Mouse (Mus musculus) C2C12 (cell line): Measurements from ENCODE around the gene Rpusd3. TPM values are rescaled to one million over a fixed set of nuclear protein-coding genes. Genes with fewer than 3 reads are reported as not detected.

Experiments used
- H3K27me3 ChIP-seq: one replicate; pipeline ENCODE4 v1.6.1; 2011; ENCODE audit not compliant: control insufficient read depth, insufficient read depth, insufficient read length
- H3K36me3 ChIP-seq: one replicate; pipeline ENCODE4 v1.6.1; 2011; ENCODE audit not compliant: control insufficient read depth, insufficient read depth
- H3K4me3 ChIP-seq: one replicate; pipeline ENCODE4 v1.5.1; 2011; ENCODE audit warnings: mild to moderate bottlenecking, control low read depth; ENCODE audit not compliant: poor library complexity, insufficient read depth, severe bottlenecking
- H3K79me2 ChIP-seq: one replicate; pipeline ENCODE4 v1.6.1; 2011; ENCODE audit not compliant: control insufficient read depth, insufficient read depth
- H3K79me3 ChIP-seq: one replicate; pipeline ENCODE4 v1.6.1; 2011; ENCODE audit warnings: low read depth, control low read depth
- H3ac ChIP-seq: one replicate; pipeline ENCODE3; 2011; ENCODE audit warnings: low read depth; ENCODE audit not compliant: control insufficient read depth, insufficient read length
- CEBPB ChIP-seq: IDR thresholded peaks from one replicate; pipeline ENCODE4 v1.6.1; 2011; ENCODE audit warnings: low read depth, mild to moderate bottlenecking, control low read depth, moderate library complexity
- CTCF ChIP-seq: IDR thresholded peaks from one replicate; pipeline ENCODE4 v1.5.1; 2011; ENCODE audit not compliant: control insufficient read depth, insufficient read depth, insufficient read length
- FOSL1 ChIP-seq: IDR thresholded peaks from one replicate; pipeline ENCODE4 v1.8.0; 2011; ENCODE audit warnings: mild to moderate bottlenecking, low read length; ENCODE audit not compliant: poor library complexity, insufficient read depth, severe bottlenecking
- MAX ChIP-seq: IDR thresholded peaks from one replicate; pipeline ENCODE4 v1.6.1; 2011; ENCODE audit warnings: mild to moderate bottlenecking, control low read depth
- MYOD1 ChIP-seq: IDR thresholded peaks from one replicate; pipeline ENCODE4 v1.6.1; 2011; ENCODE audit warnings: low read depth; ENCODE audit not compliant: control insufficient read depth, insufficient read length
- MYOG ChIP-seq: IDR thresholded peaks from one replicate; pipeline ENCODE4 v1.6.1; 2011; ENCODE audit not compliant: control insufficient read depth, insufficient read length; ENCODE audit errors: extremely low read depth
- USF1 ChIP-seq: IDR thresholded peaks from one replicate; pipeline ENCODE4 v1.6.1; 2011; ENCODE audit warnings: low read depth, mild to moderate bottlenecking, control low read depth, moderate library complexity
- polyA plus RNA-seq: library from polyadenylated mRNA; unstranded; fragments of >200 nt; fragmentation: generic; extraction: Trizol; gene quantifications from one replicate; pipeline ENCODE4 v1.2.1, GENCODE M21; 2012; ENCODE audit warnings: missing spikeins

The Rpusd3 gene
- polyA plus RNA-seq, 1 experiment: 8.8 TPM

- no peak for TF ChIP-seq MAX
- TF ChIP-seq MYOG: no peak
- TF ChIP-seq USF1: no peak
- no peak for TF ChIP-seq MYOD1
- TF ChIP-seq FOSL1: no peak
- no peak for TF ChIP-seq CTCF
- TF ChIP-seq CEBPB: no peak
- Histone ChIP-seq H3K79me2 (no peaks in the 10 kb centered on the region), H3ac (no peak overlapping the region), H3K36me3 (no peaks in the 10 kb centered on the region), H3K27me3 (peaks cover 34% of the 10 kb centered on the region), H3K79me3 (no peaks in the 10 kb centered on the region), H3K4me3 (no peak overlapping the region)
Measured at GRCm38 (mm10) chr6:113455007-113455406, 35.9 kb upstream of the Rpusd3 start.

- no peaks in the 10 kb centered on the region for H3K79me3 ChIP-seq
- H3K27me3 ChIP-seq: peaks cover 3% of the 10 kb centered on the region
- no peak overlapping the region for H3ac ChIP-seq
- H3K36me3 ChIP-seq: peaks cover 18% of the 10 kb centered on the region
- TF ChIP-seq CEBPB (no peak), MAX (no peak), CTCF (no peak), USF1 (no peak), FOSL1 (no peak), MYOD1 (no peak), MYOG (no peak)
- H3K4me3 ChIP-seq: no peak overlapping the region
- no peaks in the 10 kb centered on the region for H3K79me2 ChIP-seq
Measured at GRCm38 (mm10) chr6:113451839-113452238, 32.7 kb upstream of the Rpusd3 start.

GRCm38 (mm10) chr6:113447639-113448038 lies 28.5 kb upstream of the Rpusd3 start:
- Histone ChIP-seq H3K27me3 (no peaks in the 10 kb centered on the region), H3K36me3 (peaks cover 34% of the 10 kb centered on the region), H3K79me3 (peaks cover 18% of the 10 kb centered on the region), H3ac (no peak overlapping the region), H3K4me3 (no peak overlapping the region), H3K79me2 (peaks cover 39% of the 10 kb centered on the region)
- TF ChIP-seq MYOD1: no peak
- TF ChIP-seq MYOG: no peak
- no peak for TF ChIP-seq CEBPB
- no peak for TF ChIP-seq MAX
- TF ChIP-seq USF1: no peak
- no peak for TF ChIP-seq FOSL1
- no peak for TF ChIP-seq CTCF

GRCm38 (mm10) chr6:113444207-113444965 lies 25.2 kb upstream of the Rpusd3 start:
- TF ChIP-seq CEBPB: no peak
- TF ChIP-seq MYOG: no peak
- no peak for TF ChIP-seq USF1
- no peak for TF ChIP-seq MAX
- TF ChIP-seq MYOD1: no peak
- TF ChIP-seq CTCF: no peak
- TF ChIP-seq FOSL1: no peak
- H3K4me3 ChIP-seq: no peak overlapping the region
- H3K27me3 ChIP-seq: no peaks in the 10 kb centered on the region
- peaks cover 42% of the 10 kb centered on the region for H3K79me2 ChIP-seq
- H3K79me3 ChIP-seq: peaks cover 18% of the 10 kb centered on the region
- no peak overlapping the region for H3ac ChIP-seq
- peaks cover 34% of the 10 kb centered on the region for H3K36me3 ChIP-seq

- TF ChIP-seq MYOG: no peak
- no peak for TF ChIP-seq FOSL1
- TF ChIP-seq CTCF: no peak
- TF ChIP-seq USF1: no peak
- no peak for TF ChIP-seq MYOD1
- TF ChIP-seq MAX: no peak
- TF ChIP-seq CEBPB: no peak
- peaks cover 42% of the 10 kb centered on the region for H3K79me2 ChIP-seq
- H3K27me3 ChIP-seq: no peaks in the 10 kb centered on the region
- peak overlapping the region; percentile 90 for H3ac ChIP-seq
- H3K4me3 ChIP-seq: peak overlapping the region; percentile 90
- H3K79me3 ChIP-seq: peaks cover 18% of the 10 kb centered on the region
- H3K36me3 ChIP-seq: peaks cover 29% of the 10 kb centered on the region
Measured at GRCm38 (mm10) chr6:113443091-113443490, 24.0 kb upstream of the Rpusd3 start.
